In genomic region chr11:5650321-5650720, GRCm38 (mm10) we compare ENCODE assay signal across 11 mouse cellular contexts.
DNase-seq lines count a peak whose midpoint lies in the region; ATAC-seq and TF ChIP-seq lines count a peak whose summit lies in the region.
"Had no signal": no experiment of that assay in that cellular context is flagged by ENCODE, and none has a peak within 500 bp of the region (broad histone marks: within the 10 kb centered on the region; RNA-seq: fewer than 3 reads in every experiment).

No protein-coding gene starts in this region.

- peak; percentile 40 for DNase-seq in embryo, embryonic 10 days (ENCODE audit: low spot score)
- no peak for DNase-seq in embryo, embryonic 9.5 days (ENCODE audit: extremely low spot score)
- no peak for DNase-seq in liver, embryonic 14.5 days (ENCODE audit: low read depth in 3 of 3, low spot score in 3 of 3)
- no peak for DNase-seq in liver, embryonic 11.5 days (ENCODE audit: low spot score)
- DNase-seq in MEL (ENCODE audit: low read depth, low spot score): peak; percentile 58
- peak; percentile 26 for DNase-seq in retina, postnatal 1 day
- DNase-seq in adrenal gland, postnatal 25 days: no peak
- DNase-seq in left cerebral cortex, adult 8-10 months (ENCODE audit: low spot score in 2 of 2): no peak
- DNase-seq: cerebellum, adult 11 months; heart, postnatal 4 days had no signal

- peak; percentile 38 for TF ChIP-seq CTCF in liver, embryonic 14.5 days (IDR thresholded peaks at IDR 0.05; ENCODE audit: low read depth)
- TF ChIP-seq CTCF in MEL (IDR thresholded peaks at IDR 0.05 in 2 of 3, conservative IDR thresholded peaks at IDR 0.05 in 1 of 3; ENCODE audit: control insufficient read depth in 1 of 3, insufficient read depth in 1 of 3, low read depth in 2 of 3, low read length in 3 of 3, poor library complexity in 1 of 3, severe bottlenecking in 1 of 3): peak; percentile 23 to 68 (median 49); a peak in 5 of 6 replicates

- H3K79me2 ChIP-seq in MEL (ENCODE audit: control insufficient read depth, insufficient read depth, low read length, poor library complexity): no peaks in the 10 kb centered on the region

- TF ChIP-seq EP300 in liver, embryonic 14.5 days (IDR thresholded peaks at IDR 0.05; ENCODE audit: low read depth): no peak
- no peak for TF ChIP-seq EP300 in MEL (IDR thresholded peaks at IDR 0.05; ENCODE audit: low read depth in 1 of 2, low read length in 2 of 2)

- H3K27ac ChIP-seq in liver, embryonic 14.5 days: no peak overlapping the region
- H3K27ac ChIP-seq in liver, embryonic 11.5 days (ENCODE audit: low read depth, low read length): no peak overlapping the region
- no peak overlapping the region for H3K27ac ChIP-seq in MEL (ENCODE audit: control insufficient read depth, low read depth, low read length)

- H3K4me3 ChIP-seq in liver, embryonic 14.5 days (ENCODE audit: insufficient read depth in 1 of 2, low read depth in 2 of 2, low read length in 2 of 2): no peak overlapping the region
- H3K4me3 ChIP-seq in liver, embryonic 11.5 days (ENCODE audit: low read depth, low read length): no peak overlapping the region
- H3K4me3 ChIP-seq in MEL (ENCODE audit: control insufficient read depth in 1 of 2, insufficient read depth in 1 of 2, low read depth in 2 of 2, low read length in 2 of 2): no peak overlapping the region

- TF ChIP-seq POLR2A in MEL (IDR thresholded peaks at IDR 0.05; ENCODE audit: control insufficient read depth in 1 of 2, insufficient read depth in 1 of 2, low read depth in 1 of 2, low read length in 2 of 2, poor library complexity in 1 of 2): no peak

- no peaks in the 10 kb centered on the region for H3K27me3 ChIP-seq in liver, embryonic 14.5 days (ENCODE audit: control insufficient read depth, insufficient read depth, low read length)
- no peaks in the 10 kb centered on the region for H3K27me3 ChIP-seq in liver, embryonic 11.5 days (replicated peaks; ENCODE audit: control insufficient read depth, insufficient read depth, low read length)
- H3K27me3 ChIP-seq in MEL (ENCODE audit: control insufficient read depth in 1 of 2, insufficient read depth in 2 of 2, low read length in 2 of 2): peaks cover 0 to 2% of the 10 kb centered on the region in 2 experiments; a peak in 1 of 4 replicates

- peak; percentile 62 for TF ChIP-seq RAD21 in MEL (IDR thresholded peaks at IDR 0.05; ENCODE audit: low read depth, low read length)

- H3K9me3 ChIP-seq in liver, embryonic 14.5 days (ENCODE audit: control insufficient read depth, low read length): no peaks in the 10 kb centered on the region
- no peaks in the 10 kb centered on the region for H3K9me3 ChIP-seq in liver, embryonic 11.5 days (ENCODE audit: control insufficient read depth, low read length)
- H3K9me3 ChIP-seq in MEL (replicated peaks; ENCODE audit: insufficient read depth, low read length): no peaks in the 10 kb centered on the region

- H3K36me3 ChIP-seq in liver, embryonic 14.5 days (replicated peaks; ENCODE audit: control insufficient read depth, insufficient read depth, low read depth): no peaks in the 10 kb centered on the region
- no peaks in the 10 kb centered on the region for H3K36me3 ChIP-seq in liver, embryonic 11.5 days (ENCODE audit: control insufficient read depth, insufficient read depth, low read length)
- no peaks in the 10 kb centered on the region for H3K36me3 ChIP-seq in MEL (ENCODE audit: control insufficient read depth in 1 of 2, insufficient read depth in 2 of 2, low read length in 2 of 2)

- no peak for ATAC-seq in liver, embryonic 14.5 days (ENCODE audit: insufficient read depth)
- no peak for ATAC-seq in liver, embryonic 11.5 days (replicated peaks; ENCODE audit: low FRiP score)
- ATAC-seq: midbrain, embryonic 16.5 days had no signal

- no peak overlapping the region for H3K9ac ChIP-seq in liver, embryonic 14.5 days (replicated peaks)
- H3K9ac ChIP-seq in liver, embryonic 11.5 days (ENCODE audit: low read depth, low read length): no peak overlapping the region
- no peak overlapping the region for H3K9ac ChIP-seq in MEL (ENCODE audit: control insufficient read depth, low read depth, low read length, poor library complexity, severe bottlenecking)

- H3K4me1 ChIP-seq in liver, embryonic 14.5 days (replicated peaks; ENCODE audit: control insufficient read depth in 2 of 2, insufficient read depth in 2 of 2, low read length in 1 of 2): no peaks in the 10 kb centered on the region
- H3K4me1 ChIP-seq in liver, embryonic 11.5 days (replicated peaks; ENCODE audit: control insufficient read depth, insufficient read depth, low read length): no peaks in the 10 kb centered on the region
- no peaks in the 10 kb centered on the region for H3K4me1 ChIP-seq in MEL (ENCODE audit: control insufficient read depth in 1 of 2, insufficient read depth in 2 of 2, low read length in 2 of 2)

- no peak overlapping the region for H3K4me2 ChIP-seq in liver, embryonic 14.5 days (ENCODE audit: low read depth)
- H3K4me2 ChIP-seq in liver, embryonic 11.5 days: no peak overlapping the region

- 50% methylated on average over 7 of the region's 7 CpGs for WGBS in liver, embryonic 14.5 days (ENCODE audit: insufficient replicate concordance)
- WGBS in liver, embryonic 11.5 days: 61% methylated on average over 7 of the region's 7 CpGs

TF ChIP-seq in MEL, 35 proteins besides CTCF, POLR2A, EP300 and RAD21:
- TF ChIP-seq MYB (IDR thresholded peaks at IDR 0.05; ENCODE audit: low read depth, low read length): no peak
- peak; percentile 64 for TF ChIP-seq ZC3H11A (IDR thresholded peaks at IDR 0.05; ENCODE audit: low read depth, low read length)
- TF ChIP-seq SMC3 (IDR thresholded peaks at IDR 0.05; ENCODE audit: low read depth, low read length): peak; percentile 70

Comparison
In these comparisons a context has a peak if more than half of its experiments do, and no peak if none do; other contexts are left out.
1. DNase-seq: peak in embryo, embryonic 10 days (single experiment), MEL (single experiment) and retina, postnatal 1 day (single experiment); none in embryo, embryonic 9.5 days (single experiment), liver, embryonic 14.5 days (0 of 3), liver, embryonic 11.5 days (single experiment), adrenal gland, postnatal 25 days (single experiment) and left cerebral cortex, adult 8-10 months (0 of 2).